Mouse (Mus musculus) Patski (cell line): ENCODE measurements around the gene Ciita. TPM values are rescaled to one million over a fixed set of nuclear protein-coding genes. Genes with fewer than 3 reads are reported as not detected.

Experiments
- ATAC-seq: fragments of 100-300 bp; one replicate; pipeline ENCODE4 v1.8.0; 2021
- CTCF ChIA-PET: fragments of 350-600 bp; sonication (Branson Sonifier 250); formaldehyde crosslinking; loops from one replicate; lab custom pipeline; 2022; ENCODE audit warnings: inconsistent platforms; lab: Charles Lee
- POLR2A ChIA-PET: fragments of 350-600 bp; sonication (Branson Sonifier 250); formaldehyde crosslinking; loops from one replicate; lab custom pipeline; 2022; ENCODE audit warnings: antibody characterized with exemption, inconsistent platforms; lab: Charles Lee
- DNase-seq: peaks from one replicate; pipeline ENCODE4 v3.0.0-alpha.2; 2011; ENCODE audit warnings: low read depth, low spot score
- H3K27me3 ChIP-seq: fragments of 371-371 bp; one replicate; pipeline ENCODE4 v1.5.1; 2021
- CTCF ChIP-seq: fragments of 100-300 bp; IDR thresholded peaks from one replicate; pipeline ENCODE4 v1.5.1; 2021
- in situ Hi-C: fragments of 300-500 bp; cut with MboI; formaldehyde crosslinking; loops from 3 replicates; pipeline ENCODE4 v1.11.1; 2018; ENCODE audit warnings: low pct_unique_long_range_greater_than_20kb, mixed read lengths
- polyA plus RNA-seq: library from polyadenylated mRNA; unstranded; gene quantifications from one replicate; pipeline ENCODE4 v1.2.3, GENCODE M21; 2021

Gene Ciita
- polyA plus RNA-seq, 1 experiment from 2014 or later = 0.03 TPM

DNA sequence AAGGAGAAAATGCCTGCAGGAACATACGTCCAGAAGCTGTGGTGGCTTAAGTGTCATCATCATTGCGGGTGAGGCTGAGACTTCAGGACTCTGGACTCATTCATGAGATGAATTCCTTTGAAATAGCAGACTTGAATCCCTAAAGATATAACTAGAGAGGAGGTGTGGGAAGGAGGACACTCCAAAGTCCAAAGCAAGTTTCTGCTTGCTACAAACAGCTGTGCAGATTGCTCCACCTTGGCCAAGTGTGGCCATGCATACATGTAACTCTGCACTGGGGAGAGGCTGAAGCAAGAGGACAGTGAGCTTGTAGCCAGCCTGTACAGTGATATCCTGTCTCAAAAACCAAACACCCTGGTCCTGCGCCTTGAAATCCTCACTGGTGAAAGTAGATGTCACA, 7.9 kb upstream of the Ciita start:
- ATAC-seq (no peak), DNase-seq (no peak)
- in situ Hi-C loops = no loop called here
- no peak for TF ChIP-seq CTCF
- H3K27me3 ChIP-seq = no peaks in the 10 kb centered on the region
- ChIA-PET CTCF (interaction anchor here (1.2 to 1.4 kb wide), 3 partner anchors 9 to 17 kb away, joined by 3 read pairs; no protein-coding TSS in a partner anchor), POLR2A (interaction anchor here (1.4 kb wide), 1 partner anchor 9 kb away, joined by 5 read pairs; no protein-coding TSS in a partner anchor)

DNA sequence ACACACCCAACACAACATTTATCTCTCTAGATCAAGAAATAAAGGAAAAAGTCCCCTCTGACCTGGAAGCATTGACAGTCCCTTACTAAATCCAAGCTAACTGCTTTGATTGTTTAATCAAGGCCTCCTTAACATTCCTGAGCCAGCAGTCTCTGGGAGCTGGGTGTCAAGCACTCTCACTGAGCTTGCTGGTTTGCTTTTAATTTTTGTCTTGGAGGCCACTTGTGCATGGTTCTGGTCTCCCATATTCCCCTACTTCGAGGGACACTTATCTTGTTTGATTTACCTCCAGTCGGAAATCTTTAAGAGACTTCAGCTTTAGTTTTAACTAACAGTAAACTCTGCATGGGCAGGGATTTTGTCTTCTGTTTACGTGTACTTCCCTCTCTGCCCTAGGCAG, 4.9 kb upstream of the Ciita start:
- POLR2A ChIA-PET = no interaction called here
- in situ Hi-C loops = no loop called here

DNA sequence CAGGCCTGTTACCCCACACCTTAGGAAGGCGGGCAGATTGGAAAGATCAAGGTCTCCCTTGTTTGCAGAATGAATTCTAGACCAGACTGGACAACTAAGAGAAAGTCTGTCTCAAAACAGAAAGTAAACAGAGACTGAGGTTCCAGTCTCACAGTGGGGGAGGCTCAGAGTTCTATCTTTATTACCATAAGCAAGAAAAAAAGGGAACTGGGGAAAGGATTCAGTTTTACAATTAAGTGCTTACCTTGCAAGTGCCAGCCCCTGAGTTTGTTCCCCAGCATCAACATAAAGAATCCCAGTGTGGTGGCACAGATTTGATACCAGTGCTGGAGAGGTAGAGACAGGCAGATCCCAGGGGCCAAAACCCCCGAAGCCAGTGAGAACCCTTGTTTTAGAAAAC, 3.9 kb upstream of the Ciita start:
- peaks cover 6% of the 10 kb centered on the region for H3K27me3 ChIP-seq
- CTCF ChIA-PET = no interaction called here
- ATAC-seq = no peak
- in situ Hi-C loops = no loop called here
- TF ChIP-seq CTCF = no peak
- POLR2A ChIA-PET = no interaction called here
- no peak for DNase-seq

More for the DNA sequence above, 4.9 kb upstream of the Ciita start:
- no peak for TF ChIP-seq CTCF
- ATAC-seq (no peak), DNase-seq (no peak)
- H3K27me3 ChIP-seq = peaks cover 1% of the 10 kb centered on the region
- CTCF ChIA-PET = interaction anchor here (1.1 to 2.1 kb wide), 2 partner anchors 12 to 36 kb away, joined by 3 to 6 read pairs; no protein-coding TSS in a partner anchor

DNA sequence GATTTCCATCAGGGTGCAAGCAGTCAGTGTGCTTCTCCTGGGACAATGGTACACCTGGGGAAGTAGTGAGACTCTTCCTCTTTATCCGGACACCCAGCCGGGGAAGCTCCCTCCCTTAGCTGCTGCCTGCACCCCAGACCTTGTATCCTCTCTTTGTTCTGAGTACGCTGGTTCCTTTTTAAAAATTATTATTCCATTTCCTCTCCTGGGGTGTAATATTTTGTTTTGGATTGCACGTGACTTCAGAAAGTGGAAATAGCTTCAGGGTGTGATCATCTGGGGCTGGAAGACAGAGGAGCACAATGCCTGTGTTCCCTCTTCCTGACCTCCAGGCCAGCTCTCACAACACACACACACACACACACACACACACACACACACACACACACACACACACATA, 2.5 kb downstream of the Ciita start:
- CTCF ChIA-PET = no interaction called here
- in situ Hi-C loops = no loop called here
- H3K27me3 ChIP-seq = peaks cover 9% of the 10 kb centered on the region
- POLR2A ChIA-PET = no interaction called here
- DNase-seq = no peak
- TF ChIP-seq CTCF = no peak
- no peak for ATAC-seq

DNA sequence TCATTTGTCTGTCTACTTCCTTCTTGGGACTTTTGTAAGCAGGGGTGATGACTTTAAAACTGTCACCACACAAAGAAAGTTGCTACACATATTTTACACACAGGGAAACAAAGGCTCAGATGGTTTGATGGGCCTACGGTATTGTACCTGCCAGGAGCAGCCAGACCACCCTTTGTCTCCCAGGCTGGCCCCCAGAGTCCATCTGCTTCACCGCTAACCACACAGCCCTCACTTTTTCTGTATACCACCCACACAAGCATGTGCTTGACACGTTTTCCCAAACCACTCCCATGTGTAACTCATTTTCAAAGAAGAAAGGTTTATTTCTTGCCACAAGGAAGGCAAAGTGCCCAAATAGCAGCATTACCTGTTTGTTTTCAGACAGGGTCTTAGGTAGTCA, 7.1 kb downstream of the Ciita start:
- no peak for TF ChIP-seq CTCF
- CTCF ChIA-PET = no interaction called here
- DNase-seq (no peak), ATAC-seq (no peak)
- in situ Hi-C loops = no loop called here
- POLR2A ChIA-PET = no interaction called here
- H3K27me3 ChIP-seq = peaks cover 3% of the 10 kb centered on the region

DNA sequence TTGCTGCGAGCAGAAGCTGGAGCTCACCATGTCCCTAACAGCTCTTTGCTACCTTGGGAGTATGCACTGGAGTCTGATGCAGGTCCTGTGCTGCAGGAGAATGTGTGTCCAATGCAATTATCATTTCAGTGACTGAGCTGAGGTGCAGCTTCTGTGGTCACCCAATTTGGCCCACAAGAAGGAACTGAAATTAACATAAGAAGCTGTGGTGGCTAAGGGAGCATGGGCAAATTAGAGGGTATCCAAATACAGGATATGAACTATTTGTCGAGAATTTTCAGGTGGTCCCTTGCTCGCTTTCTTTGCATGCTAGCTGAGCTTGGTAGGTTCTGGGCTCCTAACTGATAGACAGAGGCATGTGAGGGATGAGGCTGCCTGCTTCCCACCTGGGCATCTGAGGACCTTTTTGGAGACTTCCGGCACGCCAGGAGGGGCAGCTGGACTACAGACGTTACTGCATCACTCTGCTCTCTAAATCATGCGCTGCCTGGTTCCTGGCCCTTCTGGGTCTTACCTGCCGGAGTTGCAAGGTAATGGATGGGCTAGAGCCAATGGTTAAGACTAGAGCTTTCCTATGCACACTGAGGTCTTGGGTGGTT, 8.1 kb downstream of the Ciita start:
- H3K27me3 ChIP-seq = peaks cover 3% of the 10 kb centered on the region
- ATAC-seq = no peak
- no peak for TF ChIP-seq CTCF
- in situ Hi-C loops = no loop called here
- DNase-seq = no peak
- ChIA-PET POLR2A (no interaction called here), CTCF (interaction anchor here (1.5 kb wide), 1 partner anchor 15 kb away, joined by 3 read pairs; no protein-coding TSS in a partner anchor)

DNA sequence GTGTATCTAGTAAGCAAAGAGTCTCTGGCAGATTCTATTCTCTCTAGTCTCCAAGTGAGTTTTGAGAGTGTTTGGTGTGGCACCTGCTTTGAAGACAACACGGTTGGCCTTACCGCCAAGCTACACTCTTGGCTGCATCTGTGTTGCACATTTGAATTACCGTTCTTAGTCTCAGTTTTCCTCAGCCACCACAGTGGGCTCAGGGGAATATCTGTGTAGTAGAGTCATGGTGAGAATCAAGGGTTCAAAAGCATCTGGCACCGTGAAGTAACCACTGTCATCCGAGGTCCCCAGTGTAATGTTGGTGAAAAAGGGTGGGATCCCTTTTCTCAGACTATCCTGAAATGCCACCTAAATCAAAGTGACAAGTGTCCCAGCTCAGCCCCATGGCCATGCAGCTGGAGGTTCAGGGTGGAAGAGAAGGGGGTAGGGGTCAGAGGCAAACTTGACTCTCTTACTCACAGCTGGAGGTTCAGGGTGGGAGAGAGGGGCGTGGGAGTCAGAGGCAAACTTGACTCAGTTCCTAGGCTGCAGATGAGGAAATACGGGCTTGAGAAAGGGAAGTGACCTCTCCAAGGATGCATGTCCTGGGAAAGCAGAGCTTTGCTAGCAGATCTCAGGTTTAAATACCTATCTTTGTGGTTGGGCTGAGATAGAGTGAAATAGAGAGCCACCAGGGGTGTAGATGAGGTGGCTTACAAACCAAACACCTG, 9.1 kb downstream of the Ciita start:
- ATAC-seq = no peak
- in situ Hi-C loops = no loop called here
- ChIA-PET POLR2A (no interaction called here), CTCF (interaction anchor here (1.5 kb wide), 1 partner anchor 16 kb away, joined by 3 read pairs; no protein-coding TSS in a partner anchor)
- H3K27me3 ChIP-seq = peaks cover 3% of the 10 kb centered on the region
- DNase-seq = no peak
- no peak for TF ChIP-seq CTCF

DNA sequence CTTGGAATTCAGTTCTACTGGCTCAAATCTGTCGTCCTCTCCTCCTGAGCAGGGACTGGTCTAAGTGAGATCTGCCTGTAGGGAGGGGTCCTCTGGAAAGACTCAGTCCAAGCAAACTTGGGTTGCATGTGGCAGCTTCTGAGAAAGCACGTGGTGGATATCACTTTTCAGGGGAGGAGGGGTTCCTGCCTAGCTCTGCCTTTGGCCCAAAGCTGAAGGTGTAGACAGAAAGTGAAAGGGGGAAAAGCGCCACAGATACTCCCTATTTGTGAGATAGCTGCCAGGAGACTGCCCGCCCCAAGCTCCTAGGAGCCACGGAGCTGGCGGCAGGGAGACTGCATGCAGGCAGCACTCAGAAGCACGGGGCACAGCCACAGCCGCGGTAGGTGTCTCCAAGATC, 9.6 kb downstream of the Ciita start:
- POLR2A ChIA-PET = no interaction called here

DNA sequence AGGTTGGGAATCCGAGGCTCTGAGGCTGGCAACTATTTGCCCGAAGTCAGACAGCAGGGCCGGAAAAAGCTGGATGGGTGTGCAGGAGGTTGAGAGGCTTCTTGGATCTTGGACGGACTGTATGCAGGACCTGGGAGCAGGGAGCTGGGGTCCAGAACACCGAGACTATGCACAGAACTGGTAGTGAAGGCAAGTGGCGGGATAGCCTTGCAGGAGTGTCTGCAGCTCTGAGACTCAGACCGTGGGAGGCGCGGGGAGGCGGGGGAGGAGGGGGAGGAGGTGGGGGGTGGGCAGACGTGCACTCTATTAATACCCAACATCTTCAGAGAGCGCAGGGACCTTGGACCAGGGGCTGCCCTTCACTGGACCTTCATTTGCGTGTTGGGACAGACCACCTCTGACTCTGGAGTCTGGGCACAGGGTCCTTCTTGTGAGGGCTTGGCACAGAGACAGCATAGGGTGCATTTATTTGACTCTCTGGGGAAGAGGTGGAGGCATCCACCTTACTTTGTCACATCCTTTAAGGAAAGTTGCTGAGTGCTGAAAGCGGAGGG, 10.1 kb downstream of the Ciita start:
- H3K27me3 ChIP-seq = no peaks in the 10 kb centered on the region
- no peak for TF ChIP-seq CTCF
- no peak for ATAC-seq
- DNase-seq = no peak
- CTCF ChIA-PET = no interaction called here
- in situ Hi-C loops = no loop called here
- POLR2A ChIA-PET = no interaction called here

More for the DNA sequence above, 9.6 kb downstream of the Ciita start:
- no peak for TF ChIP-seq CTCF
- CTCF ChIA-PET = interaction anchor here (1.5 kb wide), 1 partner anchor 17 kb away, joined by 3 read pairs; no protein-coding TSS in a partner anchor
- no peak for ATAC-seq
- in situ Hi-C loops = no loop called here
- no peak for DNase-seq
- H3K27me3 ChIP-seq = peaks cover 3% of the 10 kb centered on the region

DNA sequence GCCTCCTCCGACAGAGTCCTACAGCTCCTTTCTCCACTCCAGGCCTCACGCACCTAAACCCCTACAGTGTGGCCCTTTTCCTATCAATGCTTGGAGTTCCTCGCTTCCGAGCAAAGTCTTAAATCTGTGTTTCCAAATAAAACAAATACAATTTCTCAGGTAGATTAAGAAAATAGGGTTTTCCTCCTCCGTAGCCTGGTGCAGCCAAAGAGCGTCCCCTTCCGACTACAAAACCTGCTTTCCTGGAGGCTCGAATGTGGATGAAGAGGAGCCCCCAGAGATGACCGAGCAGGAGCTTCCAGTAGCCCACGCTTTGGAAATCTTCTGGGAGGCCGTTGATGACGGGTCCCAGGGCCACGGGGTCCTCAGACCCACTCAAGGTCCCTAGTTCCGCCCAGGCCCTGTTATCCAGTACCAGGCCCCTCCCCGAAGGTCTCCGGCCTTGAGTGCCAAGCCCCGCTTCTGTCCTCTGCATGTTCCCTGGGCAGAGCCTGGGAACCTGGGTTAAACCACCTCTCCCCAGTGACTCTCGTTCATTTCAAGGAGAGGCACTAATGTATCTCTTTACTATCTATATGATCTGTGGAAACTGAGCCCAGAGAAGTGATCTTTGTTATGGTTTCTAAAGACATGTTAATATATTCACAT, 10.8 kb downstream of the Ciita start:
- POLR2A ChIA-PET = no interaction called here
- in situ Hi-C loops = no loop called here
- H3K27me3 ChIP-seq = no peaks in the 10 kb centered on the region

More for the DNA sequence above, 10.8 kb downstream of the Ciita start:
- no peak for TF ChIP-seq CTCF
- CTCF ChIA-PET = no interaction called here
- no peak for DNase-seq
- no peak for ATAC-seq
